Mouse (Mus musculus) midbrain, embryonic 15.5 days (tissue): ENCODE measurements around the gene 8030411F24Rik. TPM values are rescaled to one million over a fixed set of nuclear protein-coding genes. Genes with fewer than 3 reads are reported as not detected.
"Not testable (repeated sequence)": the region's sequence is repeated elsewhere in the genome, so short reads cannot be mapped to it uniquely, and the experiment has no call there.

Source experiments
- ATAC-seq: fragments of 200-750 bp; cut with Nextera tagmentation; replicated peaks from 2 replicates; pipeline ENCODE4 v1.8.0; 2017; ENCODE audit warnings: moderate TSS enrichment
- H3K27ac ChIP-seq: fragments of 300-500 bp; sonication (generic); 2 replicates; pipeline ENCODE4 v1.5.1; 2015; ENCODE audit warnings: mild to moderate bottlenecking, inconsistent platforms
- H3K27me3 ChIP-seq: fragments of 300-500 bp; sonication (generic); replicated peaks from 2 replicates; pipeline ENCODE4 v1.6.1; 2015; ENCODE audit warnings: inconsistent platforms
- H3K36me3 ChIP-seq: fragments of 300-500 bp; sonication (generic); replicated peaks from 2 replicates; pipeline ENCODE4 v1.6.1; 2015; ENCODE audit warnings: inconsistent platforms
- H3K4me1 ChIP-seq: fragments of 300-500 bp; sonication (generic); 2 replicates; pipeline ENCODE4 v1.6.1; 2015; ENCODE audit warnings: inconsistent platforms
- H3K4me2 ChIP-seq: fragments of 300-500 bp; sonication (generic); 2 replicates; pipeline ENCODE4 v1.6.1; 2015; ENCODE audit warnings: inconsistent platforms, mild to moderate bottlenecking, moderate library complexity
- H3K4me3 ChIP-seq: fragments of 300-500 bp; sonication (generic); 2 replicates; pipeline ENCODE4 v1.5.1; 2015; ENCODE audit warnings: mild to moderate bottlenecking, inconsistent platforms
- H3K9ac ChIP-seq: fragments of 300-500 bp; sonication (generic); 2 replicates; pipeline ENCODE4 v1.6.1; 2015; ENCODE audit warnings: mild to moderate bottlenecking, inconsistent platforms
- H3K9me3 ChIP-seq: fragments of 300-500 bp; sonication (generic); 2 replicates; pipeline ENCODE4 v1.6.1; 2016; ENCODE audit warnings: inconsistent platforms
- WGBS: fragments of 180-500 bp; shearing (Covaris S2); methylation state at CpG from one replicate; pipeline ENCODE4 v1.1.7; 2015; ENCODE audit warnings: mixed read lengths; 5-methylcytosine and 5-hydroxymethylcytosine counted together
- polyA plus RNA-seq: library from polyadenylated mRNA; unstranded; fragments of >200 nt; fragmentation: Nextera tagmentation; extraction: Ambion mirVana; gene quantifications from 2 replicates; pipeline ENCODE4 v1.2.1, GENCODE M21; 2015

The 8030411F24Rik gene
- polyA plus RNA-seq: not detected in 2 replicates

GRCm38 (mm10) chr2:148781709-148782108, at the start of gene 8030411F24Rik:
Gene 8030411F24Rik (plus strand): TSS chr2:148782009.
- Histone ChIP-seq H3K36me3 (no peaks in the 10 kb centered on the region), H3K4me3 (no peak within 1 kb of the TSS), H3K9me3 (no peaks in the 10 kb centered on the region), H3K27ac (no peak within 1 kb of the TSS), H3K4me1 (no peaks in the 10 kb centered on the region), H3K9ac (no peak within 1 kb of the TSS), H3K4me2 (no peak within 1 kb of the TSS), H3K27me3 (no peaks in the 10 kb centered on the region)
- ATAC-seq: no peak
- 14% methylated on average over 1 of the region's 1 CpGs for WGBS

GRCm38 (mm10) chr2:148732327-148733000, 49.3 kb upstream of the 8030411F24Rik start, which contains the start of gene Napb:
Gene Napb (minus strand): TSS chr2:148732467.
- Histone ChIP-seq H3K36me3 (no peaks in the 10 kb centered on the region), H3K27ac (peak within 1 kb of the TSS; percentile 84), H3K4me2 (peak within 1 kb of the TSS; percentile 85), H3K9me3 (no peaks in the 10 kb centered on the region), H3K4me3 (peak within 1 kb of the TSS; percentile 80), H3K9ac (peak within 1 kb of the TSS; percentile 73), H3K4me1 (peaks cover 25% of the 10 kb centered on the region), H3K27me3 (no peaks in the 10 kb centered on the region)
- WGBS: 4% methylated on average over 18 of the region's 18 CpGs
- ATAC-seq: peak; percentile 100

GRCm38 (mm10) chr2:148743001-148743400, 38.8 kb upstream of the 8030411F24Rik start:
- WGBS: 68% methylated on average over 3 of the region's 3 CpGs
- H3K27me3 ChIP-seq: no peaks in the 10 kb centered on the region
- H3K27ac ChIP-seq: no peak overlapping the region
- no peak overlapping the region for H3K4me2 ChIP-seq
- ATAC-seq: no peak
- H3K9me3 ChIP-seq: no peaks in the 10 kb centered on the region
- H3K4me1 ChIP-seq: no peaks in the 10 kb centered on the region
- H3K36me3 ChIP-seq: no peaks in the 10 kb centered on the region
- no peak overlapping the region for H3K4me3 ChIP-seq
- no peak overlapping the region for H3K9ac ChIP-seq

GRCm38 (mm10) chr2:148743846-148744407, 37.9 kb upstream of the 8030411F24Rik start:
- 87% methylated on average over 3 of the region's 3 CpGs for WGBS
- Histone ChIP-seq H3K9me3 (no peaks in the 10 kb centered on the region), H3K27me3 (no peaks in the 10 kb centered on the region), H3K27ac (no peak overlapping the region), H3K4me2 (no peak overlapping the region), H3K4me1 (no peaks in the 10 kb centered on the region), H3K9ac (no peak overlapping the region), H3K4me3 (no peak overlapping the region), H3K36me3 (no peaks in the 10 kb centered on the region)
- ATAC-seq: no peak

- WGBS: 78% methylated on average over 1 of the region's 1 CpGs
- no peak for ATAC-seq
- H3K9me3 ChIP-seq: no peaks in the 10 kb centered on the region
- H3K36me3 ChIP-seq: no peaks in the 10 kb centered on the region
- no peak within 1 kb of the TSS for H3K4me3 ChIP-seq
- no peaks in the 10 kb centered on the region for H3K27me3 ChIP-seq
- H3K27ac ChIP-seq: no peak within 1 kb of the TSS
- H3K9ac ChIP-seq: no peak within 1 kb of the TSS
- no peak within 1 kb of the TSS for H3K4me2 ChIP-seq
- no peaks in the 10 kb centered on the region for H3K4me1 ChIP-seq
These were observed 31.8 kb upstream of the 8030411F24Rik start, which contains the start of gene Cstl1 for GRCm38 (mm10) chr2:148750058-148750457. Gene Cstl1 (plus strand): TSS chr2:148750358.

GRCm38 (mm10) chr2:148751893-148752813, 29.7 kb upstream of the 8030411F24Rik start:
- Histone ChIP-seq H3K27ac (no peak overlapping the region), H3K9me3 (no peaks in the 10 kb centered on the region), H3K4me2 (peak overlapping the region; percentile 61), H3K9ac (peak overlapping the region; percentile 33; the same call in 1 of the 2 replicates), H3K27me3 (no peaks in the 10 kb centered on the region), H3K36me3 (no peaks in the 10 kb centered on the region), H3K4me1 (no peaks in the 10 kb centered on the region), H3K4me3 (peak overlapping the region; percentile 39)
- ATAC-seq: peak; percentile 94
- WGBS: 17% methylated on average over 15 of the region's 15 CpGs

GRCm38 (mm10) chr2:148754310-148754846, 27.4 kb upstream of the 8030411F24Rik start:
- 71% methylated on average over 1 of the region's 1 CpGs for WGBS
- Histone ChIP-seq H3K4me3 (no peak overlapping the region), H3K9me3 (no peaks in the 10 kb centered on the region), H3K4me2 (no peak overlapping the region), H3K27me3 (no peaks in the 10 kb centered on the region), H3K9ac (no peak overlapping the region), H3K36me3 (no peaks in the 10 kb centered on the region), H3K27ac (no peak overlapping the region), H3K4me1 (no peaks in the 10 kb centered on the region)
- ATAC-seq: no peak

- H3K4me2 ChIP-seq: no peak overlapping the region
These were observed 18.0 kb upstream of the 8030411F24Rik start for GRCm38 (mm10) chr2:148763648-148764388.

GRCm38 (mm10) chr2:148771397-148771796, 10.4 kb upstream of the 8030411F24Rik start, which contains the start of gene Cst11:
Gene Cst11 (minus strand): TSS chr2:148771497.
- H3K4me3 ChIP-seq, H3K27ac ChIP-seq, H3K9ac ChIP-seq, ATAC-seq, H3K4me2 ChIP-seq, H3K9me3 ChIP-seq, H3K27me3 ChIP-seq, H3K36me3 ChIP-seq, H3K4me1 ChIP-seq: not testable (repeated sequence)
- 97% methylated on average over 4 of the region's 4 CpGs for WGBS

More at GRCm38 (mm10) chr2:148763648-148764388, 18.0 kb upstream of the 8030411F24Rik start:
- Histone ChIP-seq H3K36me3 (no peaks in the 10 kb centered on the region), H3K27me3 (no peaks in the 10 kb centered on the region), H3K27ac (no peak overlapping the region), H3K9me3 (no peaks in the 10 kb centered on the region), H3K4me3 (no peak overlapping the region), H3K9ac (no peak overlapping the region), H3K4me1 (no peaks in the 10 kb centered on the region)
- 92% methylated on average over 1 of the region's 1 CpGs for WGBS
- ATAC-seq: no peak

GRCm38 (mm10) chr2:148789142-148789541, 7.3 kb downstream of the 8030411F24Rik start, which contains the start of gene Cst12:
Gene Cst12 (plus strand): TSS chr2:148789361.
- no peak for ATAC-seq
- Histone ChIP-seq H3K27me3 (no peaks in the 10 kb centered on the region), H3K4me2 (no peak within 1 kb of the TSS), H3K4me1 (no peaks in the 10 kb centered on the region), H3K9me3 (no peaks in the 10 kb centered on the region), H3K4me3 (no peak within 1 kb of the TSS), H3K27ac (no peak within 1 kb of the TSS), H3K36me3 (no peaks in the 10 kb centered on the region), H3K9ac (no peak within 1 kb of the TSS)
- 94% methylated on average over 6 of the region's 6 CpGs for WGBS

- no peak for ATAC-seq
- 94% methylated on average over 1 of the region's 1 CpGs for WGBS
- H3K9ac ChIP-seq: no peak within 1 kb of the TSS
- no peak within 1 kb of the TSS for H3K4me2 ChIP-seq
- no peaks in the 10 kb centered on the region for H3K27me3 ChIP-seq
- no peaks in the 10 kb centered on the region for H3K4me1 ChIP-seq
- no peaks in the 10 kb centered on the region for H3K9me3 ChIP-seq
- H3K4me3 ChIP-seq: no peak within 1 kb of the TSS
- H3K36me3 ChIP-seq: no peaks in the 10 kb centered on the region
- no peak within 1 kb of the TSS for H3K27ac ChIP-seq
These were observed 16.7 kb downstream of the 8030411F24Rik start, which contains the start of gene Cst8 for GRCm38 (mm10) chr2:148798485-148798884. Gene Cst8 (plus strand): TSS chr2:148798785.
